Mouse (Mus musculus): ENCODE results near the gene Gna14.

DNA sequence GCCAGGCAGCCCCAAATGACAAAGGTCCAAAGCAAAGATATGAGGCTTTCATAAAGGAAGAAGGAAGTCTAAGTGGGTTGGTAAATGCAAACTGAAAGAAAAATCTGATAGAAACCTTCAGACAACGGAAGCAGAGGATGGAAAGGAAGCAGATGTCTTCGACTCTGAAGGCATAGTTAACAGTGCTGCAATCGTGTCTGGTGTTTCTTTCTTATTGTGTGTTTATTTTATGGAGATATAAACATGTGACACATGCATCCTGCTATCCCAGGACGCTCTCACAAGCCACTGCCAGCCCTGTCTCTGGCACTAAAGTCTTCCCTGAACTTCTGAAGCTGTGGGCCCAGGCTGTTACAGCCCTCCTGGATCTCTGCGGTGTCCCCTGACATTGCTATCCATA is 13.2 kb downstream of the Gna14 start:
- TF ChIP-seq EP300 (IDR thresholded peaks at IDR 0.05; ENCODE audit: insufficient read depth, low read depth, low read length) (no peak), CTCF (IDR thresholded peaks at IDR 0.05) (no peak)

All from heart, adult 2 months (tissue).